Mouse (Mus musculus) brain, adult 2 months (tissue): ENCODE data around the gene Tubb5.
"Not testable (repeated sequence)": the region's sequence is repeated elsewhere in the genome, so short reads cannot be mapped to it uniquely, and the experiment has no call there.

Experiments
- DNase-seq: peaks from one replicate; pipeline ENCODE4 v3.0.0; 2011; ENCODE audit warnings: low read depth, low spot score

Gene Tubb5

DNA sequence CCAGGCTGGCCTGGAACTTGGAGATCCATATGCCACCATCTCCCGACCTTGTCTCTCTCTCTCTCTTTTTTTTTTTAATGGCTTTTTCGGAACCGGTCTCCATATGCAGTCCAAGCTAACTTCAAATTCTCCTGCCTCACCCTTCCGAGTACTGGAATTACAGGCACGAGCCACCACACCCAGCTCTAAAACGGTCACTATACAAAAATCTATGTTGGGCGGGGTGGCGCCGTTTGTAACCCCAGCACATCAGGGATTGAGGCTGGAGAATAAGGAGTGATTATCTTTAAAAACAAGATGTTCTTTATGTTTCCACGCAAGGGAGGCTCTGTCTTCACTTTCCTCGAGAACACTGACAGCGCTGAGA is 22.7 kb upstream of the Tubb5 start:
- no peak for DNase-seq

GRCm38 (mm10) chr17:35859835-35860234 is 21.7 kb upstream of the Tubb5 start:
- no peak for DNase-seq

GRCm38 (mm10) chr17:35859371-35859770 is 21.3 kb upstream of the Tubb5 start:
- DNase-seq = no peak

GRCm38 (mm10) chr17:35850974-35851373 is 12.9 kb upstream of the Tubb5 start:
- DNase-seq = no peak

DNA sequence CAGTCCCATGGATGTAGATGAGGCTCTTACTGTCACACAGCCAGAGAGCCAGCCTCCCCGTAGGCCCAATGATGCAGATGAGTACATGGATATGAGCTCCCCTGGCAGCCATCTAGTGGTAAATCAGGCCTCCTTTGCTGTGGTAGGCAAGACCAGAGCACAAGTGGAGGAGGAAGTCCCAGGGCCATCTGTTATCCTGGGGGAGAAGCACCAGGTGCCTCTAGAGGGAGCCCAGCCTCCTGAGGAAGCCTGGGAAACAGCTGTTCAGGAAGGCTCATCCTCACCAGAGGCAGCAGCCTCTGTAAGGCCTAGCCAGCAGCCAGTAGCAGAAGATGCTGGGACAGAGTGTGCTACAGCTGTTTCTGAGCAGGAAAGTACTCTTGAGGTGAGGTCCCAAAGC is 10.0 kb upstream of the Tubb5 start:
- peak; percentile 83 for DNase-seq

GRCm38 (mm10) chr17:35843514-35843913 is 5.4 kb upstream of the Tubb5 start:
- DNase-seq = no peak

DNA sequence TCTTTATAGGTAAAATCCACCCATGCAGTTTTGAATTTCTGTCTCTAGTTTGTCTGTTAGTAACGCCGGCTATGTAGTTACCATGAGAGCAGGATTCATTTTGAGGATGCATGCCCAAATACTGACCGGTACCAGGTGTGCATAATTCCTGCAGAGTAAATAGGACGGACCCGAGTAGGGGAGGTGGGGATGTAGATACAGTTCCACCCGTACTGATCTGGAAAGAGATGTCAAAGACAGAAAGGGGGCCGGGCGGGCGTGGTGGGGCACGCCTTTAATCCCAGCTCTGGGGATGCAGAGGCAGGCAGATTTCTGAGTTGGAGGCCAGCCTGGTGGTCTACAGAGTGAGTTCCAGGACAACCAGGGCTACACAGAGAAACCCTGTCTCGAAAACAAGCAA is 3.9 kb upstream of the Tubb5 start:
- no peak for DNase-seq

DNA sequence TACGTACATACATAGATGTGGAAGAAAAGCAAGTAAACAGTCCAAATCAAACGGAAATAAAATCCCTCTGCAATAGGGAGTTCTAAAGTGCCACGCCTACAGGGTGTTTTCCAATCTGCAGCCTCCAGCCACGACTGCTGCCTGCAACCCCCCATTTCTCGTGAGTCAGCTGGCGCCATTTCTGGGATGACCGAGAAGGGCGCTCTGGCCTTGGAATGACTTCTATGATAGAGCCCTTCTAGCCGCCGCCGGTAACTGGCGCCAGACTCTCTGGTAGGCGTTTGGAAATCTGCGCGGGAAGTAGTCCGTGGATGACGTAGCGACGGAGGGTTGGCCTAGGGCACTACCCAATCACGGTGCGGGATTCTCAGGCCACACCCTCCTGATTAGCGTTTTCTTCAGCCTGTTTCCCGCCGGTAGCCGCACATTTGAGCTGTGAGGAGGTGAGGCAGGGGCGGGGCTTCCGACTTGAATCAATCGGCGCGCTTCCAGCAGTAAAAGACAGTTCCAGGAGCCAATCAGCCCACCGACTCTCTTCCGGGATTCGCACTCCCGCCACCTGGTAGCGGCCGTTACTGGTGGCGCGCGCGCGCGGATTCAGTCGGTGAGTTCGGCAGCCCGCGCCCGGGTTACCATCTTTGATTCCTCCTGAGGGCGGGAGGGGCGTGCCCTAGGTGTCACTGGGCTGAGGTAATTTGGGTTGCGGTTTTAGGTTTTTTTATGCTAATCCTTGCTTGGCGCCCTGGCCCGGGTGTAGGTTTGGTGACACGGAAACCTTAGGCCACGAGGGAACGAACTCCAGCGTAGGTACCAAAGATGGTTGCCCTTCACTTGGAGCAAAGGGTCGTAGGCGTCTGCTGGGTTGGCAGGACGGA is 3.2 kb upstream of the Tubb5 start, which contains the start of gene Mdc1:
Gene Mdc1, plus strand, starts transcription at position 440 of the 875 bp plus-strand sequence.
- DNase-seq = peak; percentile 100

GRCm38 (mm10) chr17:35840561-35840960 is 2.5 kb upstream of the Tubb5 start:
- no peak for DNase-seq

DNA sequence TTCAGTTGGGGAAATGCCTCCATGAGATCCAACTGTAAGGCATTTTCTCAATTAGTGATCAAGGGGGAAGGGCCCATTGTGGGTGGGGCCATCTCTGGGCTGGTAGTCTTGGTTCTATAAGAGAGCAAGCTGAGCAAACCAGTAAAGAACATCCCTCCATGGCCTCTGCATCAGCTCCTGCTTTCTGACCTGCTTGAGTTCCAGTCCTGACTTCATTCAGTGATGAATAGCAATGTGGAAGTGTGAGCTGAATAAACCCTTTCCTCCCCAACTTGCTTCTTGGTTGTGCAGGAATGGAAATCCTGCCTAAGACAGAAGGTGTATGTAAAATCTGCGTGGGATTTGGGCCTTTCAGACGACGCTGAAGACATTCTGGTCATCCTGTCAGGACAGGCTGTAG is 896 bp upstream of the Tubb5 start:
- not testable (repeated sequence) for DNase-seq

DNA sequence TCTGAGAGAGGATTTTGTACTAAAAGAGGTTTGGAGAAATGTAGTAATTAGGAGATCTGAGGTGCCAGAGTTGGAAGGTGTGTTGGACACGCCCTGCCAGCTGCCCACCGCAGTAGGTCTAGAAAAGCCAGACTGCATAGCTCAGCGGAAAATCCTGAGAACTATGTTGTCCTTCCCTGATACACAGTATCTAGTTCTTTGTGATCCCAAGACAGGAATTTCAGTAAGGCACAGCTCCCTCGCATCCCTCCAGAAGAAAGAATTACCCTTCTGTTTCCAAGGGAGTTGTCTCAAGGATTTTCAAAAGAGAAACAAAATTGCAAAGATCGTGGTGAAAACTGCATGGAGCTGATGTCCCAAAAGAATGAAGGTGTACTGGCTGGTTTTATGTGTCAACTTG is 464 bp upstream of the Tubb5 start:
- no peak for DNase-seq

- DNase-seq = peak; percentile 51
Observed at GRCm38 (mm10) chr17:35837487-35837886, 619 bp downstream of the Tubb5 start.

- peak; percentile 88 for DNase-seq
Observed at GRCm38 (mm10) chr17:35836991-35837422, 1.1 kb downstream of the Tubb5 start.

DNA sequence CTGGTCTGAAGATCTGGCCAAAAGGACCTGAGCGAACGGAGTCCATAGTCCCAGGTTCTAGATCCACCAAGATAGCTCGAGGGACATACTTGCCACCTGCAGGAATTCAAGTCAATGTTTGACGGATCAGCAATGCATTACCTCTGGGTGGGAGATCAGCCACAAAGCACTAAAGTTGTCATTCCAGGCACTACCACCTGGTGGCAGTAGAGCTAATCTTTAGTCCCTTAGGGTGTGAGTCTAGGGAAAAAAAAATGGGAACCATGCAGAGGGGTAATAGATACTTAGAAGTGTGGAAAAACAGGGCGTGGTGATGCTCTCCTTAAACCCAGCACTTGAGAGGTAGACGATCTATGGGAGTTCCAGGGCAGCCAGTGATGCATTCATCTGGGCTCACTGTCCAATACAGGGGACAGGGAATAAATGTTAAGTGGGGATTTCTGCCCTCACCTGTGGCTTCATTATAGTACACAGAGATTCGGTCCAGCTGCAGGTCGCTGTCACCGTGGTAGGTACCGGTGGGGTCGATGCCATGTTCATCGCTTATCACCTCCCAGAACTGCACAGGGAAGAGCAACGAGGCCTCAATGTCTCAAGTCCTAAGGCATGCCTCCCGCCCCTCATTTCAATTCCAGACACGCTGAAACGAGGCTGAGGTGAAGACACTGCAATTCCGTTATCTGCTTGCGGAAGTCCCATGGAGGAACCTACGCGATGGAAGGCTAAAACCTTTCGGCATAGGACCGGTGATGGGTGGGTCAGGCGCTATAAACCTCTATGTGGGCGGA is 1.7 kb downstream of the Tubb5 start:
- peak; percentile 95 for DNase-seq

GRCm38 (mm10) chr17:35835424-35836140 is 2.5 kb downstream of the Tubb5 start:
- peak; percentile 55 for DNase-seq

GRCm38 (mm10) chr17:35834696-35835422 is 3.2 kb downstream of the Tubb5 start:
- peak; percentile 76 for DNase-seq

- DNase-seq = no peak
Observed at GRCm38 (mm10) chr17:35833894-35834293, 4.2 kb downstream of the Tubb5 start.

- no peak for DNase-seq
Observed at GRCm38 (mm10) chr17:35833239-35833751, 4.8 kb downstream of the Tubb5 start.

DNA sequence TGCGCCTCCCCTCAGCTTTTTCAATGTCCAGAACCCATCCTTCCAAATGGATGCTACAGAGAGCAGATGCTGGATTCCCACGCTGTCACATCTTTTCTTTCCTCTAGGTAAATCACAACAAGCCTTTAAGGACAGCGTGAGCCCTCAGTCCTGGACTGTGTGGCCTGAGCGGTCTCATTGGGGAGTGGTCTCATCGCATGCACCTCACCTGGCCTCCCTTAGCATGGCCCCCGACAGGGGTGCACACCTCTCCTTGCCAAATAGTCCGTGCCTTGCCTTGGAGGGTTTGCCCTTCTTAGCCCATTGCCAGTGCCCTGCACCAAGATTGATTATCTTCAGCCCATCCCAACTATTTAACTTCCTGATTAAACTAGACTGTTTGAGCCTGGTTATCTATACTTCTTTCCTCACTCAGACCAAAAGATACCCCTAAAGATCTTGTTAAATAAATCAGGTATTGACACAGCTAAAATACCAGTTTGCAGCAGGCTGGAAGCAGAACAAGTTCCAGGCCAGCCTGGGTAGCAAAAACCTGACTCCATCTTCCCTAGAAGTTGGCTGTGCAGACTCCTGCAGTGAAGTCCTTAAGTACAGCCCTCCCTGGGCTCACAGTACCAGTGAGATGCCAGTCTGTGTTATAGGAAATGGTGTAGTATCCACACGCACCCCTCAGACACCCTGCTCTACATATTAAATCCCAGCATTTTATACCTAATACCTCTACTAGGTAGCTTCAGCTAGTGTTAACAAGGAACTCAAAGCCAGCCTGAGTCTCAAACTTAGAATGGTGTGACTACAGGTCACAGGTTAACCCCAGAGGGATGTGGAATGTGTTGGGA is 5.5 kb downstream of the Tubb5 start:
- DNase-seq = no peak

GRCm38 (mm10) chr17:35829737-35830136 is 8.4 kb downstream of the Tubb5 start:
- DNase-seq = peak; percentile 92
